Mouse (Mus musculus) liver, embryonic 14.5 days (tissue): ENCODE measurements at regions not wholly inside any gene's neighbourhood (a gene's known extent, or its start where the extent isn't known, plus 50 kb on each side); places are given as distances from the start of the nearest gene placed in this dataset.

Source experiments
- CTCF ChIP-seq: IDR thresholded peaks from 2 replicates; pipeline ENCODE4 v1.5.1; 2016; ENCODE audit warnings: antibody characterized with exemption, low read depth, control low read depth
- EP300 ChIP-seq: IDR thresholded peaks from 2 replicates; pipeline ENCODE4 v1.6.1; 2016; ENCODE audit warnings: antibody characterized with exemption, low read depth

GRCm38 (mm10) chr6:117297918-117298317 lies 129.6 kb downstream of the Cxcl12 start:
- no peak for TF ChIP-seq CTCF
- no peak for TF ChIP-seq EP300
